Mouse (Mus musculus): ENCODE data around the gene Arpc3. TPM values are rescaled to one million over a fixed set of nuclear protein-coding genes. Genes with fewer than 3 reads are reported as not detected.

Gene Arpc3
- polyA plus RNA-seq, 1 experiment = 203 TPM

- TF ChIP-seq CTCF (IDR thresholded peaks at IDR 0.05; ENCODE audit: borderline replicate concordance, insufficient read depth, low read depth, low read length) (no peak), POLR2A (IDR thresholded peaks at IDR 0.05; ENCODE audit: borderline replicate concordance, insufficient read depth, low read length) (no peak)
- H3K4me3 ChIP-seq (replicated peaks; ENCODE audit: insufficient read depth, low read depth, low read length) = peak within 1 kb of the TSS; percentile 70
- H3K27me3 ChIP-seq (ENCODE audit: control insufficient read depth, insufficient read depth, low read length) = no peaks in the 10 kb centered on the region
- H3K4me1 ChIP-seq (ENCODE audit: control insufficient read depth, insufficient read depth, low read length) = peaks cover 6% of the 10 kb centered on the region
- 2% methylated on average over 44 of the region's 46 CpGs for WGBS
- H3K27ac ChIP-seq (ENCODE audit: insufficient read depth, low read length) = peak within 1 kb of the TSS; percentile 48
- peak in 1 of 2 experiments; percentile 51 for DNase-seq
Measured at GRCm38 (mm10) chr5:122371591-122372191, 20.0 kb upstream of the Arpc3 start, which contains the start of gene Gpn3. Gene Gpn3 (plus strand): TSS chr5:122371876.

DNA sequence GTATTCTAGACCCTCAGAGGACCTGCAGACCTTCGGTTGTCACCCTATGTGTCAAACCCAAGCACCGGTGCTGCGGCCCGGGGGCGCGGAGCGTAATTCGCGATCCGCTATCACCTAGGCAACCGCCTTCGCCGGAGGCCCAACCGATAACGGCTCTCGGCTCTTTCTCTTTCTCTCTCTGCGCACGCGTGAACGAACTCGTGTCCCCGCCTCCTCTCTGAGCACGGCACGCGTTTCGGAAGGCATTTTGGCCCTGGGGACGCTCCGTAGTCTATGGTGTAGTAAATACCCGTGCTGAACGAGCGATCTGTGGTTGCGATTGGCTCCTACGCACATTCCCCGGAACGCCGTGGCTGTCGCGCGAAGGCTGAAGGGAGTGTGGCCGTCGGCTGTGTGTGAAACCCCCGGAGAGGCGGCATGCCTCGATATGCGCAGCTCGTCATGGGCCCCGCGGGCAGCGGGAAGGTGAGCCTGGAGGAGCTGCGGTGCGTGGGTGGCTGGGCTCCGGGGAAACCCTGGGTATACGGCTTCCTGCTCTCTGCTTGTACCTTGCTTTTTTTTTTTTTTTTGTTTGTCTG is 19.4 kb upstream of the Arpc3 start, which contains the start of gene Fam216a:
TSS of gene Fam216a (minus strand) at position 173 of the 578 bp plus-strand sequence.
- Histone ChIP-seq H3K27ac (ENCODE audit: insufficient read depth, low read length) (peak within 1 kb of the TSS; percentile 48), H3K27me3 (ENCODE audit: control insufficient read depth, insufficient read depth, low read length) (no peaks in the 10 kb centered on the region), H3K4me1 (ENCODE audit: control insufficient read depth, insufficient read depth, low read length) (peaks cover 6% of the 10 kb centered on the region), H3K4me3 (replicated peaks; ENCODE audit: insufficient read depth, low read depth, low read length) (peak within 1 kb of the TSS; percentile 70)
- DNase-seq = peak; percentile 99 to 100
- under 1% methylated on average over 53 of the region's 53 CpGs for WGBS
- TF ChIP-seq POLR2A (IDR thresholded peaks at IDR 0.05; ENCODE audit: borderline replicate concordance, insufficient read depth, low read length) (peak; percentile 76; the same call in 1 of the 2 replicates), CTCF (IDR thresholded peaks at IDR 0.05; ENCODE audit: borderline replicate concordance, insufficient read depth, low read depth, low read length) (no peak)

GRCm38 (mm10) chr5:122372878-122373277 is 18.8 kb upstream of the Arpc3 start:
- Histone ChIP-seq H3K27me3 (ENCODE audit: control insufficient read depth, insufficient read depth, low read length) (no peaks in the 10 kb centered on the region), H3K27ac (ENCODE audit: insufficient read depth, low read length) (peak overlapping the region; percentile 18), H3K4me3 (replicated peaks; ENCODE audit: insufficient read depth, low read depth, low read length) (peak overlapping the region; percentile 70), H3K4me1 (ENCODE audit: control insufficient read depth, insufficient read depth, low read length) (peaks cover 6% of the 10 kb centered on the region)
- WGBS = 5% methylated on average over 5 of the region's 5 CpGs
- TF ChIP-seq CTCF (IDR thresholded peaks at IDR 0.05; ENCODE audit: borderline replicate concordance, insufficient read depth, low read depth, low read length) = no peak
- TF ChIP-seq POLR2A (IDR thresholded peaks at IDR 0.05; ENCODE audit: borderline replicate concordance, insufficient read depth, low read length) = no peak
- DNase-seq = no peak

DNA sequence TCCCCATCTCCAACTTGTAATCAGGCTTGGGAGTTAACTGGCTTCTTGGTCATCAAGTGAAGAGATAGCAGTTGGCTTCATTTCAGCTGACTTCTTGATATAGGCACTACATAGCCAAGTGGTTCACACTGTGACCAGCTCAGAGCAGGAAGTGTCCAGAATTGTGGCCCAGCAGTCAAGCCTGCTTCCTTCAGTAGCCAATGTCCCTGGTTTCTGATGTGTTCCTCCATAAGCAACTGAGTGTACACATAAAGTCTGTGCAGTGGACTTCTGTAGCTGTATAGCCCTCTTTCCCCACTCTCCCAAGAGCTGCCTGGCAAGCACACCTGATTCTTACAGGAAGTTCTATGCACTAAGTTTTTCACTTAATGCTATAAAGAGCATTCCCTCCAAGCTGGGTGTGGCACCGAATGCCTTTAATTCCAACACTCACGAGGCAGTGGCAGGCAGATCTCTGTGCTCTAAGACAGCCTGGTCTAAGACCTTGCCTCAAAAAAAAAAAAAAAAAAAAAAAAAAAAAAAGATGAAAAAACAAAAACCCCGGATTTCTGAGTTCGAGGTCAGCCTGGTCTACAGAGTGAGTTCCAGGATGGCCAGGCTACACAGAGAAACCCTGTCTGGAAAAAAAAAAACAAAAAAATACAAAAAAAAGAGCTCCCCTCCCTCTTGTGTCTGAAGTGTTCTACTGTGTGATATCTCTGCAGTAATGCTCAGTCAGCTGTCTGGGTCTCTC is 14.4 kb upstream of the Arpc3 start:
- peaks cover 6% of the 10 kb centered on the region for H3K4me1 ChIP-seq (ENCODE audit: control insufficient read depth, insufficient read depth, low read length)
- TF ChIP-seq POLR2A (IDR thresholded peaks at IDR 0.05; ENCODE audit: borderline replicate concordance, insufficient read depth, low read length) = no peak
- TF ChIP-seq CTCF (IDR thresholded peaks at IDR 0.05; ENCODE audit: borderline replicate concordance, insufficient read depth, low read depth, low read length) = no peak
- no peak for DNase-seq
- H3K27me3 ChIP-seq (ENCODE audit: control insufficient read depth, insufficient read depth, low read length) = no peaks in the 10 kb centered on the region
- H3K4me3 ChIP-seq (replicated peaks; ENCODE audit: insufficient read depth, low read depth, low read length) = no peak overlapping the region
- WGBS = 87% methylated on average over 4 of the region's 4 CpGs
- H3K27ac ChIP-seq (ENCODE audit: insufficient read depth, low read length) = no peak overlapping the region

GRCm38 (mm10) chr5:122378171-122378570 is 13.5 kb upstream of the Arpc3 start:
- H3K27ac ChIP-seq (ENCODE audit: insufficient read depth, low read length) = no peak overlapping the region
- TF ChIP-seq CTCF (IDR thresholded peaks at IDR 0.05; ENCODE audit: borderline replicate concordance, insufficient read depth, low read depth, low read length) (no peak), POLR2A (IDR thresholded peaks at IDR 0.05; ENCODE audit: borderline replicate concordance, insufficient read depth, low read length) (no peak)
- WGBS = 94% methylated on average over 12 of the region's 12 CpGs
- H3K27me3 ChIP-seq (ENCODE audit: control insufficient read depth, insufficient read depth, low read length) = no peaks in the 10 kb centered on the region
- peaks cover 6% of the 10 kb centered on the region for H3K4me1 ChIP-seq (ENCODE audit: control insufficient read depth, insufficient read depth, low read length)
- no peak overlapping the region for H3K4me3 ChIP-seq (replicated peaks; ENCODE audit: insufficient read depth, low read depth, low read length)
- DNase-seq = no peak

GRCm38 (mm10) chr5:122379374-122380155 is 12.1 kb upstream of the Arpc3 start:
- no peaks in the 10 kb centered on the region for H3K4me1 ChIP-seq (ENCODE audit: control insufficient read depth, insufficient read depth, low read length)
- DNase-seq = peak; percentile 81 to 82
- no peak overlapping the region for H3K4me3 ChIP-seq (replicated peaks; ENCODE audit: insufficient read depth, low read depth, low read length)
- no peaks in the 10 kb centered on the region for H3K27me3 ChIP-seq (ENCODE audit: control insufficient read depth, insufficient read depth, low read length)
- TF ChIP-seq CTCF (IDR thresholded peaks at IDR 0.05; ENCODE audit: borderline replicate concordance, insufficient read depth, low read depth, low read length) (peak; percentile 94), POLR2A (IDR thresholded peaks at IDR 0.05; ENCODE audit: borderline replicate concordance, insufficient read depth, low read length) (no peak)
- no peak overlapping the region for H3K27ac ChIP-seq (ENCODE audit: insufficient read depth, low read length)
- 37% methylated on average over 11 of the region's 11 CpGs for WGBS

GRCm38 (mm10) chr5:122390006-122390405 is 1.7 kb upstream of the Arpc3 start:
- TF ChIP-seq CTCF (IDR thresholded peaks at IDR 0.05; ENCODE audit: borderline replicate concordance, insufficient read depth, low read depth, low read length) = no peak
- TF ChIP-seq POLR2A (IDR thresholded peaks at IDR 0.05; ENCODE audit: borderline replicate concordance, insufficient read depth, low read length) = no peak
- H3K27me3 ChIP-seq (ENCODE audit: control insufficient read depth, insufficient read depth, low read length) = no peaks in the 10 kb centered on the region
- no peak for DNase-seq
- no peak overlapping the region for H3K4me3 ChIP-seq (replicated peaks; ENCODE audit: insufficient read depth, low read depth, low read length)
- peaks cover 10% of the 10 kb centered on the region; the same call in 1 of the 2 replicates for H3K4me1 ChIP-seq (ENCODE audit: control insufficient read depth, insufficient read depth, low read length)
- no peak overlapping the region for H3K27ac ChIP-seq (ENCODE audit: insufficient read depth, low read length)
- WGBS = 92% methylated on average over 5 of the region's 5 CpGs

All from cerebellum, adult 2 months (tissue).